Mouse (Mus musculus) CH12.LX (cell line): Measurements from ENCODE around the gene Ergic1. TPM values are rescaled to one million over a fixed set of nuclear protein-coding genes. Genes with fewer than 3 reads are reported as not detected.

Source experiments
- DNase-seq: peaks from one replicate; pipeline ENCODE4 v3.0.0-alpha.2; 2013; ENCODE audit errors: extremely low read depth
- H3K27ac ChIP-seq: 2 replicates; pipeline ENCODE4 v1.5.1; 2012; ENCODE audit warnings: low read depth, mild to moderate bottlenecking, control low read depth, moderate library complexity; ENCODE audit not compliant: insufficient read depth
- H3K27me3 ChIP-seq: replicated peaks from 2 replicates; pipeline ENCODE3; 2012; ENCODE audit warnings: inconsistent platforms
- H3K36me3 ChIP-seq, 2 experiments: replicated peaks in 1 of 2; 2 replicates each; pipeline versions ENCODE3 to v1.6.1; 2012; ENCODE audit warnings: inconsistent platforms in 1 of 2, low read length in 1 of 2, mild to moderate bottlenecking in 1 of 2, mixed read lengths in 1 of 2, moderate library complexity in 1 of 2; ENCODE audit not compliant: control insufficient read depth in 1 of 2, insufficient read depth in 1 of 2
- H3K4me1 ChIP-seq, 2 experiments: 2 replicates each; pipeline ENCODE4 v1.6.1; 2012; ENCODE audit warnings: inconsistent platforms in 1 of 2, moderate library complexity in 1 of 2; ENCODE audit not compliant: insufficient read depth in 2 of 2, control insufficient read depth in 1 of 2
- H3K4me2 ChIP-seq: 2 replicates; pipeline ENCODE4 v1.6.1; 2012; ENCODE audit warnings: low read depth, mild to moderate bottlenecking, control low read depth; ENCODE audit not compliant: poor library complexity, insufficient read depth, severe bottlenecking
- H3K4me3 ChIP-seq, 3 experiments: fragments of 150-350 bp in 1 of 3; sonication (generic) in 1 of 3; replicated peaks in 1 of 3; 2 replicates each; pipeline versions ENCODE3 to v1.5.1; 2011 to 2012; ENCODE audit warnings: low read depth in 2 of 3, low read length in 2 of 3, mild to moderate bottlenecking in 2 of 3, moderate library complexity in 2 of 3, control low read depth in 1 of 3, improper control_type of control experiment in 1 of 3, inconsistent platforms in 1 of 3, mixed read lengths in 1 of 3; ENCODE audit not compliant: poor library complexity in 1 of 3
- H3K79me2 ChIP-seq: replicated peaks from 2 replicates; pipeline ENCODE4 v1.6.1; 2012; ENCODE audit warnings: mild to moderate bottlenecking, moderate library complexity; ENCODE audit not compliant: control insufficient read depth, poor library complexity, insufficient read depth, severe bottlenecking; ENCODE audit errors: extremely low read depth
- H3K9ac ChIP-seq: 2 replicates; pipeline ENCODE4 v1.6.1; 2012; ENCODE audit warnings: low read depth, mild to moderate bottlenecking, control low read depth, moderate library complexity; ENCODE audit not compliant: insufficient read depth
- H3K9me3 ChIP-seq: replicated peaks from 2 replicates; pipeline ENCODE3; 2012; ENCODE audit warnings: low read length, inconsistent platforms, mixed read lengths
- BHLHE40 ChIP-seq: IDR thresholded peaks from 2 replicates; pipeline ENCODE4 v1.6.1; 2011; ENCODE audit warnings: mild to moderate bottlenecking, low read depth, low read length, improper control_type of control experiment
- CHD1 ChIP-seq: IDR thresholded peaks from 2 replicates; pipeline ENCODE4 v1.6.1; 2012; ENCODE audit warnings: low read depth, low read length, improper control_type of control experiment, inconsistent platforms
- CTCF ChIP-seq, 2 experiments: IDR thresholded peaks in 1 of 2; conservative IDR thresholded peaks in 1 of 2; 2 replicates each; pipeline ENCODE4 v1.5.1; 2011 to 2012; ENCODE audit warnings: low read depth in 2 of 2, low read length in 2 of 2, improper control_type of control experiment in 1 of 2, inconsistent platforms in 1 of 2, mild to moderate bottlenecking in 1 of 2, moderate library complexity in 1 of 2
- E2F4 ChIP-seq: IDR thresholded peaks from 2 replicates; pipeline ENCODE4 v1.6.1; 2011; ENCODE audit warnings: low read depth, low read length, improper control_type of control experiment; ENCODE audit not compliant: insufficient replicate concordance
- EP300 ChIP-seq: IDR thresholded peaks from 2 replicates; pipeline ENCODE4 v1.6.1; 2011; ENCODE audit warnings: low read length, improper control_type of control experiment
- GABPA ChIP-seq: IDR thresholded peaks from 2 replicates; pipeline ENCODE4 v1.6.1; 2012; ENCODE audit warnings: low read depth, low read length, improper control_type of control experiment, inconsistent platforms; ENCODE audit not compliant: insufficient replicate concordance
- IRF4 ChIP-seq: IDR thresholded peaks from 2 replicates; pipeline ENCODE4 v1.6.1; 2014; ENCODE audit warnings: low read depth, mild to moderate bottlenecking, inconsistent platforms, low read length, improper control_type of control experiment
- JUN ChIP-seq: IDR thresholded peaks from 2 replicates; pipeline ENCODE4 v1.6.1; 2011; ENCODE audit warnings: low read depth, mild to moderate bottlenecking, low read length, improper control_type of control experiment, moderate library complexity; ENCODE audit not compliant: insufficient read depth
- KAT2A ChIP-seq: IDR thresholded peaks from 2 replicates; pipeline ENCODE4 v1.6.1; 2012; ENCODE audit warnings: low read length, improper control_type of control experiment, inconsistent platforms; ENCODE audit not compliant: insufficient replicate concordance
- MAFK ChIP-seq: IDR thresholded peaks from 2 replicates; pipeline ENCODE4 v1.6.1; 2011; ENCODE audit warnings: low read length, improper control_type of control experiment; ENCODE audit not compliant: insufficient replicate concordance
- MAX ChIP-seq: IDR thresholded peaks from 2 replicates; pipeline ENCODE4 v1.6.1; 2011; ENCODE audit warnings: low read length, improper control_type of control experiment
- MAZ ChIP-seq: IDR thresholded peaks from 2 replicates; pipeline ENCODE4 v1.6.1; 2012; ENCODE audit warnings: low read depth, mild to moderate bottlenecking, inconsistent platforms, low read length, improper control_type of control experiment, moderate library complexity
- MEF2A ChIP-seq: IDR thresholded peaks from 2 replicates; pipeline ENCODE4 v1.6.1; 2014; ENCODE audit warnings: low read depth, mild to moderate bottlenecking, inconsistent platforms, low read length, improper control_type of control experiment, borderline replicate concordance
- MYC ChIP-seq: IDR thresholded peaks from 2 replicates; pipeline ENCODE4 v1.6.1; 2011; ENCODE audit warnings: low read depth, mild to moderate bottlenecking, improper control_type of control experiment, low read length
- NRF1 ChIP-seq: IDR thresholded peaks from 2 replicates; pipeline ENCODE4 v1.6.1; 2014; ENCODE audit warnings: low read depth, mild to moderate bottlenecking, inconsistent platforms, low read length, improper control_type of control experiment, moderate library complexity
- POLR2A ChIP-seq: IDR thresholded peaks from 2 replicates; pipeline ENCODE4 v1.6.1; 2011; ENCODE audit warnings: low read depth, mild to moderate bottlenecking, improper control_type of control experiment, low read length
- RAD21 ChIP-seq: IDR thresholded peaks from 2 replicates; pipeline ENCODE4 v1.6.1; 2011; ENCODE audit warnings: low read depth, mild to moderate bottlenecking, low read length, improper control_type of control experiment, moderate library complexity
- RCOR1 ChIP-seq: conservative IDR thresholded peaks from 2 replicates; pipeline ENCODE4 v1.6.1; 2012; ENCODE audit warnings: low read depth, mild to moderate bottlenecking, inconsistent platforms, low read length, improper control_type of control experiment
- TCF12 ChIP-seq: IDR thresholded peaks from 2 replicates; pipeline ENCODE4 v1.6.1; 2014; ENCODE audit warnings: low read depth, mild to moderate bottlenecking, inconsistent platforms, low read length, improper control_type of control experiment
- UBTF ChIP-seq: IDR thresholded peaks from 2 replicates; pipeline ENCODE4 v1.6.1; 2012; ENCODE audit warnings: low read depth, mild to moderate bottlenecking, inconsistent platforms, low read length, improper control_type of control experiment, moderate library complexity
- USF1 ChIP-seq: IDR thresholded peaks from 2 replicates; pipeline ENCODE4 v1.6.1; 2014; ENCODE audit warnings: low read depth, mild to moderate bottlenecking, inconsistent platforms, low read length, improper control_type of control experiment
- USF2 ChIP-seq: conservative IDR thresholded peaks from 2 replicates; pipeline ENCODE4 v1.6.1; 2011; ENCODE audit warnings: low read depth, low read length, improper control_type of control experiment
- ZC3H11A ChIP-seq: IDR thresholded peaks from 2 replicates; pipeline ENCODE4 v1.6.1; 2012; ENCODE audit warnings: low read depth, mild to moderate bottlenecking, inconsistent platforms, low read length, improper control_type of control experiment
- ZKSCAN1 ChIP-seq: IDR thresholded peaks from 2 replicates; pipeline ENCODE4 v1.6.1; 2012; ENCODE audit warnings: low read depth, inconsistent platforms, low read length, improper control_type of control experiment, borderline replicate concordance
- ZMIZ1 ChIP-seq: IDR thresholded peaks from 2 replicates; pipeline ENCODE4 v1.6.1; 2012; ENCODE audit warnings: low read depth, mild to moderate bottlenecking, inconsistent platforms, low read length, improper control_type of control experiment
- ZNF384 ChIP-seq: IDR thresholded peaks from 2 replicates; pipeline ENCODE4 v1.6.1; 2012; ENCODE audit warnings: low read depth, low read length, improper control_type of control experiment, inconsistent platforms
- dilution Hi-C: fragments of 300-500 bp; cut with MboI; formaldehyde crosslinking; loops from 2 replicates; pipeline ENCODE4 v1.14.3; 2020; ENCODE audit warnings: low sequenced_read_pairs; ENCODE audit not compliant: extremely low pct_unique_long_range_greater_than_20kb, extremely low pct_ligation_motif_present
- in situ Hi-C: fragments of 300-500 bp; cut with MboI; formaldehyde crosslinking; loops from 3 replicates; pipeline ENCODE4 v1.14.3; 2019; ENCODE audit warnings: low sequenced_read_pairs, low pct_ligation_motif_present, low pct_unique_long_range_greater_than_20kb, mixed read lengths
- polyA plus RNA-seq: library from polyadenylated mRNA; unstranded; fragments of >175 nt; gene quantifications from 2 replicates; pipeline ENCODE4 v1.2.1, GENCODE M21; 2012; ENCODE audit warnings: low read depth; ENCODE audit not compliant: insufficient read length
- total RNA-seq, 2 experiments: library from RNA; depleted of rRNA; stranded (reverse); fragments of 300-350 nt in 1 of 2; fragments of >200 nt in 1 of 2; gene quantifications; 2 replicates each; pipeline ENCODE4 v1.2.3; 2012 to 2014

Gene Ergic1
- total and polyA plus RNA-seq, 3 experiments, result 93.5 to 142 (median 131) TPM

GRCm38 (mm10) chr17:26593199-26593598 is 31.9 kb downstream of the Ergic1 start:
- no peak for DNase-seq
- Histone ChIP-seq H3K27me3 (no peaks in the 10 kb centered on the region), H3K9ac (no peak overlapping the region), H3K4me1 (peaks cover 15 to 42% of the 10 kb centered on the region in 2 experiments), H3K4me3 (no peak overlapping the region), H3K4me2 (no peak overlapping the region), H3K27ac (no peak overlapping the region), H3K36me3 (peaks cover 8 to 74% of the 10 kb centered on the region in 2 experiments), H3K9me3 (no peaks in the 10 kb centered on the region), H3K79me2 (no peaks in the 10 kb centered on the region; the same call in 1 of the 2 replicates)
- TF ChIP-seq MAFK, result no peak
- no peak for TF ChIP-seq ZMIZ1
- TF ChIP-seq E2F4, result no peak
- TF ChIP-seq IRF4, result no peak
- TF ChIP-seq CTCF (conservative IDR thresholded peaks at IDR 0.05 in 1 of 2, IDR thresholded peaks at IDR 0.05 in 1 of 2; ENCODE audit: low read depth in 2 of 2, low read length in 2 of 2), result no peak
- TF ChIP-seq ZC3H11A, result no peak
- no peak for TF ChIP-seq USF2
- no peak for TF ChIP-seq ZNF384
- no peak for TF ChIP-seq BHLHE40
- TF ChIP-seq MAZ, result no peak
- no peak for TF ChIP-seq EP300
- TF ChIP-seq POLR2A, result no peak
- no peak for TF ChIP-seq CHD1
- TF ChIP-seq GABPA, result no peak
- in situ Hi-C loops, result no loop called here
- dilution Hi-C loops, result no loop called here

DNA sequence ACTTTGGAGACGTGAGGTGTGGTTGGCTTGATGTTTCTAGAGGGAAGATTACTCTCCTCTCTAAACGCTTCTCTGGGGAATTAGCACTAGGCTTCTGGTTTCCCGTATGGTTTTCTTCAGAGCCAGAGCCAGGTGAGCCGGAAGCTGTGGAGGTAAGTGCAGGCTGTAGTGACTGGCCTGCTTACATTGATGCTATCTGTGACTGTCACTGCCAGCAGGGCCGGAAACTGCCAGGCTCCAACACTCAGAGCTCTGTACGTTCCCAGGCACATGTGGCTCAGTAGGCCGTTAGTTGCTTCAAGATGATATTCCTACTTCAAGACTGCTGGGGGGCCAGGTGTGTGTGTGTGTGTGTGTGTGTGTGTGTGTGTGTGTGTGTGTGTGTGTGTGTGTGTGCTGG is 32.9 kb downstream of the Ergic1 start:
- Histone ChIP-seq H3K79me2 (no peaks in the 10 kb centered on the region; the same call in 1 of the 2 replicates), H3K27ac (no peak overlapping the region), H3K9me3 (no peaks in the 10 kb centered on the region), H3K9ac (no peak overlapping the region), H3K27me3 (no peaks in the 10 kb centered on the region), H3K36me3 (peaks cover 8 to 72% of the 10 kb centered on the region in 2 experiments), H3K4me3 (no peak overlapping the region), H3K4me2 (no peak overlapping the region)
- dilution Hi-C loops (no loop called here), in situ Hi-C loops (no loop called here)
- no peak for DNase-seq
- TF ChIP-seq TCF12, result no peak
- TF ChIP-seq, all 38 proteins: peak for 0
- H3K4me1 ChIP-seq, result peaks cover 15 to 42% of the 10 kb centered on the region in 2 experiments

DNA sequence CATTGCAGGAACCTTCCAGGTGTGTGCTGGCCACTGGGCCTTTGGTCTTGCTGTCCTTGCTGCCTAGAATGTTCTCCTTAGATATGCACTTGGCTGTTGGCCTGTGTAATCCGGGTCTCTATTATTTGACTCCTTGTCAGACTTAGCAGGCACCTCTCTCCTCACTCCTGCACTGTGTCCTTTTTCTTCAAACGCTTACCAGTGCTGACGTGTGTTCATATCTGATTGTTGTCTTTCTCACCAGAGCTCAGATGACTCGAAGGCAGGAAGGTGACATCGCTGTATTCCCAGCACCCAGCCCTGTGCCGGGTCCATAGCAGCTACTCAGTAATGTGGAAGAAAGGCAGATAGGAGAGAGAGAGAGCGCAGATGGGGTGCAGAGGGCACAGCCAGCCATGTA is 33.7 kb downstream of the Ergic1 start:
- no peak overlapping the region for H3K4me3 ChIP-seq
- no peak overlapping the region for H3K4me2 ChIP-seq
- H3K27me3 ChIP-seq, result no peaks in the 10 kb centered on the region
- peaks cover 8 to 75% of the 10 kb centered on the region in 2 experiments for H3K36me3 ChIP-seq
- in situ Hi-C loops, result no loop called here
- peak overlapping the region; percentile 1; the same call in 1 of the 2 replicates for H3K9ac ChIP-seq
- peaks cover 15 to 50% of the 10 kb centered on the region in 2 experiments for H3K4me1 ChIP-seq
- H3K27ac ChIP-seq, result peak overlapping the region; percentile 6; the same call in 1 of the 2 replicates
- no peak for TF ChIP-seq MAX
- no peak for TF ChIP-seq RAD21
- TF ChIP-seq NRF1, result no peak
- no peak for TF ChIP-seq TCF12
- no peak for TF ChIP-seq USF1
- no peak for TF ChIP-seq RCOR1
- TF ChIP-seq KAT2A, result no peak
- no peak for TF ChIP-seq ZNF384
- TF ChIP-seq MYC, result no peak
- no peak for TF ChIP-seq USF2
- TF ChIP-seq UBTF, result no peak
- no peak for TF ChIP-seq MAFK
- TF ChIP-seq MEF2A, result no peak
- no peak for TF ChIP-seq ZKSCAN1
- TF ChIP-seq JUN, result no peak
- TF ChIP-seq, all 38 proteins: peak for 0
- H3K9me3 ChIP-seq, result no peaks in the 10 kb centered on the region
- dilution Hi-C loops, result no loop called here
- no peaks in the 10 kb centered on the region; the same call in 1 of the 2 replicates for H3K79me2 ChIP-seq
- DNase-seq, result no peak
